Mouse (Mus musculus): ENCODE measurements around the gene Crocc2.

DNA sequence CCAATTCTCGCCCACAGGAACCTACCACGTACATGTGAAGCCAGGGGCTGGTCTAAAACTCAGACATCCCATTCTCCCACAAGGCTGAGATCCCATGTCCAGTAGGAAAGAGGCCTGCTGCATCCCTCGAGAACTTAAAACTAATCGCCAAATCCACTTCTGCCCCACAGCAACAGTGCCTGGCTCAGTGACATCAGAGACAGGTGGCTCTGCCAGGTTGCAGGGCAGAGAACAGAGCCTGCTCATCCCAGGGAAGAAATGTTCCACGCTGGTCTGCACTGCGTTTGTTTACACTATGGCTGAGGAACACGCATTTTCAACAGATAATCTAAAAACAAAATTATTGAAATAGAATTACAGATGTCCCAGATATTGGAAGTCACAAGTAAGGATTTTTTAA is 108.5 kb downstream of the Crocc2 start:
- no peak for TF ChIP-seq CTCF (IDR thresholded peaks at IDR 0.05; ENCODE audit: low read depth)
- no peak for TF ChIP-seq EP300 (IDR thresholded peaks at IDR 0.05; ENCODE audit: low read depth)
